Mouse (Mus musculus) retina, adult 2 months (tissue): ENCODE data around the gene Prdm1.

ENCODE experiments used
- DNase-seq: peaks from one replicate; pipeline ENCODE4 v3.0.0-alpha.2; 2012; ENCODE audit warnings: low read depth, low spot score

Prdm1 gene

GRCm38 (mm10) chr10:44456757-44457595 is 71.3 kb downstream of the Prdm1 start:
- DNase-seq: no peak

GRCm38 (mm10) chr10:44454753-44455152 is 73.5 kb downstream of the Prdm1 start:
- no peak for DNase-seq

GRCm38 (mm10) chr10:44454111-44454510 is 74.2 kb downstream of the Prdm1 start:
- DNase-seq: no peak

GRCm38 (mm10) chr10:44450835-44451234 is 77.5 kb downstream of the Prdm1 start:
- no peak for DNase-seq

GRCm38 (mm10) chr10:44450108-44450507 is 78.2 kb downstream of the Prdm1 start:
- DNase-seq: no peak

GRCm38 (mm10) chr10:44449666-44450065 is 78.6 kb downstream of the Prdm1 start:
- DNase-seq: no peak

- no peak for DNase-seq
Measured at GRCm38 (mm10) chr10:44448165-44448564, 80.1 kb downstream of the Prdm1 start.

- no peak for DNase-seq
Measured at GRCm38 (mm10) chr10:44447406-44448139, 80.7 kb downstream of the Prdm1 start.

GRCm38 (mm10) chr10:44447001-44447400 is 81.3 kb downstream of the Prdm1 start:
- DNase-seq: no peak

- DNase-seq: no peak
Measured at GRCm38 (mm10) chr10:44444415-44444814, 83.9 kb downstream of the Prdm1 start.

GRCm38 (mm10) chr10:44443696-44444095 is 84.6 kb downstream of the Prdm1 start:
- DNase-seq: no peak

- DNase-seq: no peak
Measured at GRCm38 (mm10) chr10:44439732-44440131, 88.6 kb downstream of the Prdm1 start.

- no peak for DNase-seq
Measured at GRCm38 (mm10) chr10:44437614-44438013, 90.7 kb downstream of the Prdm1 start.

GRCm38 (mm10) chr10:44435956-44436355 is 92.3 kb downstream of the Prdm1 start:
- no peak for DNase-seq

GRCm38 (mm10) chr10:44434702-44435181 is 93.6 kb downstream of the Prdm1 start:
- no peak for DNase-seq

GRCm38 (mm10) chr10:44432235-44432634 is 96.1 kb downstream of the Prdm1 start:
- no peak for DNase-seq

GRCm38 (mm10) chr10:44431689-44432088 is 96.6 kb downstream of the Prdm1 start:
- no peak for DNase-seq

GRCm38 (mm10) chr10:44429177-44429888 is 99.0 kb downstream of the Prdm1 start:
- DNase-seq: no peak

- DNase-seq: no peak
Measured at GRCm38 (mm10) chr10:44427891-44428361, 100.4 kb downstream of the Prdm1 start.

- DNase-seq: no peak
Measured at GRCm38 (mm10) chr10:44427426-44427825, 100.9 kb downstream of the Prdm1 start.

- no peak for DNase-seq
Measured at GRCm38 (mm10) chr10:44425013-44425412, 103.3 kb downstream of the Prdm1 start.

- no peak for DNase-seq
Measured at GRCm38 (mm10) chr10:44421896-44422295, 106.4 kb downstream of the Prdm1 start.
